Mouse (Mus musculus): ENCODE measurements around the gene Rspo1. TPM values are rescaled to one million over a fixed set of nuclear protein-coding genes. Genes with fewer than 3 reads are reported as not detected.

The Rspo1 gene
- polyA plus RNA-seq, 1 experiment = not detected

DNA sequence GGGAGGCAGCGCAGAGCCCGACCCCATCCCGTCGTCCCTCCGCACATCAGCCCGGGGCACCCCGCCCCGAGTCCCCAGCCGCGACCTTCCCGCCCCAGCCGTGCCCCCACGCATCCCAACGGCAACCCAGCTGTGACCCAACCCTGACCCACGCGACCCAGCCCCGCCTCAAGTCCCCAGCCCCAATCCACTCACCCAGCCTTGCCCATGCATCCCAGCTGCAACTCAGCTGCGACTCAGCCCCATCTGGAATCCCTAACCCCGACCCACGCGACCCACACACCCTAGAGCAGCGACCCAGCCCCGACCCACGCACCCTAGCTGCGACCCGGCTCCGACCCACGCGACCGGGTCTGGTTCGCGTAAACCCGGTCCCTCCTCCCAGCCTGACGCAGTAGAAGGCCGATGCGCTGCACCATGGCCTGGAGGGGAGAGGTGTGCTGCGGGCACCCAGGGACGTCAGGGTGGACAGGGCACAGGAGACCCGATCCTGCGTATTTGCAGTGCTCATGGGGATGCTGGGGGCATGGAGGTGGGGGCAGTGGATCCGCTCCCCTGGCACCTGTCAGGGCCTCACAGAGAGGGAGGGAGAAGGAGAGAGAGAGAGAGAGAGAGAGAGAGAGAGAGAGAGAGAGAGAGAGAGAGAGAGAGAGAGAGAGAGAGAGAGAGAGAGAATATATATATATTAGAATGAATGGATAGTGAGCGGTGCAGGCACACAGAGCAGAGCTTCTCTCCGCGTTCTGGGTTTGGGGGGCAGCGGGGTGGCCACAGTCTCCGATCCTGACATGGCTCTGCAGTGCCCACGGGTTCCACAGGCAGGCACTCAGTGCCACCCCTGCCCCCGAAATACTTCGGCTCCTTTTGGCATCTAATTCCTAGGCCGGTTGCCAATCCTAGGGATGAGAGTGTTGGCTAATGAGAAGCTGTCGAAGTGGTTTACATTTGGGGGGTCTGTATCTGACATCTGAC, 795 bp downstream of the Rspo1 start:
- 3% methylated on average over 51 of the region's 51 CpGs for WGBS
- H3K4me1 ChIP-seq (ENCODE audit: control insufficient read depth, insufficient read depth, low read length) = peaks cover 27% of the 10 kb centered on the region
- TF ChIP-seq POLR2A (IDR thresholded peaks at IDR 0.05; ENCODE audit: insufficient read depth, low read depth, low read length) (no peak), CTCF (IDR thresholded peaks at IDR 0.05; ENCODE audit: insufficient read depth, low read depth, low read length) (no peak)
- no peak overlapping the region for H3K27ac ChIP-seq (ENCODE audit: insufficient read depth, low read depth, low read length)
- peak overlapping the region; percentile 21 for H3K4me3 ChIP-seq (ENCODE audit: insufficient read depth, low read depth, low read length)

DNA sequence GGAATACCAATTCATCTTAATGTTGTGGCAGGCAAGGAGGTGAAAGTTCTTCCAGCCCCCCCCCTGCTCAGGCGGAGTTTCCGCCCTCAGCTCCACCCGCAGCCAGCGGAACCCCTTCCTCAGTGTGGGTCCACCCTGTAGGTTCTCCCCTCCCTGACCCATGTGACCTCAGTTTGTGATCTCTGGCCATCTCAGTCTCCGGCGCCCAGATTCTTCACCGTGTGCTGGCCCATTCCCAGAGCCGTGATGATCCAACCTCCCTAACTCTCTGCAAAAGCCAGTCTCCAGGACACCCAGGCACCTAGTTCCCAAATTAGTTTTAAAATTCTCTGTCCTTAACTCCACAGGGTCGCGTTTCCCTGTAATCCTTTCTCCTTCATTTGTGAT, 1.5 kb downstream of the Rspo1 start:
- TF ChIP-seq POLR2A (IDR thresholded peaks at IDR 0.05; ENCODE audit: insufficient read depth, low read depth, low read length) = no peak
- TF ChIP-seq CTCF (IDR thresholded peaks at IDR 0.05; ENCODE audit: insufficient read depth, low read depth, low read length) = no peak
- H3K27ac ChIP-seq (ENCODE audit: insufficient read depth, low read depth, low read length) = no peak overlapping the region
- H3K4me3 ChIP-seq (ENCODE audit: insufficient read depth, low read depth, low read length) = no peak overlapping the region
- H3K4me1 ChIP-seq (ENCODE audit: control insufficient read depth, insufficient read depth, low read length) = peaks cover 27% of the 10 kb centered on the region
- 25% methylated on average over 10 of the region's 10 CpGs for WGBS

DNA sequence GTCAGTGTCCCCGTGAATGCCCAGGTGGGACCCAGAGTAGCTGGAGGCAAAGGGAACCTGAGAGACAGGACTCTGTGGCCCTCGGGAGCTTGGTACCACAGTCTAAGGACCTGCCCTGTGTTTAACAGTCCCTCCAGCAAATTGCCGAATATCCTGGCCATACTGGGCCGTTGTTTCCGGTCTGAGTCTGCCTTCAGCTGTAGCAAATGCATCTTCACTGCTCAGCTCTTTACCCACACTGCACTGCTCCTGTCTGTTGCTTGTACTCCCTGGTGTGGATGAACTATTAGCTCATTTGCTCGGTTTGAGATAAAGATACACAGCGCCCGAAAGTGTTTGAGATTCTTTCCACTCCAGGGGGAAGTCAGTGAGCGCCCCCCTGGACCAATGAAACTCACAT, 2.2 kb downstream of the Rspo1 start:
- 29% methylated on average over 9 of the region's 9 CpGs for WGBS
- H3K4me1 ChIP-seq (ENCODE audit: control insufficient read depth, insufficient read depth, low read length) = peaks cover 27% of the 10 kb centered on the region
- H3K27ac ChIP-seq (ENCODE audit: insufficient read depth, low read depth, low read length) = no peak overlapping the region
- no peak overlapping the region for H3K4me3 ChIP-seq (ENCODE audit: insufficient read depth, low read depth, low read length)
- TF ChIP-seq POLR2A (IDR thresholded peaks at IDR 0.05; ENCODE audit: insufficient read depth, low read depth, low read length) (no peak), CTCF (IDR thresholded peaks at IDR 0.05; ENCODE audit: insufficient read depth, low read depth, low read length) (no peak)

DNA sequence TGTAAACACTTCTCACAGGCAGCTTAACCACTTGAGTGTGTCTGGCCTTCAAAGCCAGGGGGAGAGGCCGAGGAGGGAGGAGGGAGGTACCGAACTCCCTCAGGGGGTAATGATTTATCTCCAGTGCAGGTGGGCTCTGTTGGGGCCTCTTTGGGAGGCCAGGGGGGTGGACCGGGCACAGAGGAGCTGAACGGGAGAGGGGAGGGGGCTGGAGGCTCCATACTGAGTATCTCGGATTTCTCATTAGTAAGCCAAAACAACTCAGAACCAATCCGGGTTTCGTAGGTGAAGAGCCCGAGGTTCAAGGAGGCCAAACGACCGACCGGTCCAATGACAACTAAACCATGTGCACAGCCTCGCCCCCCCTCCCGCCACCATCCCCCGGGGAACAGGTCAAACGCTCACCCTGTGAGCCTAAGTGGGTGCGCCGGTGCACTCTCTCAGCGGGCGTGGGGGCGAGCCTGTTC, 3.6 kb downstream of the Rspo1 start:
- Histone ChIP-seq H3K4me3 (ENCODE audit: insufficient read depth, low read depth, low read length) (no peak overlapping the region), H3K27ac (ENCODE audit: insufficient read depth, low read depth, low read length) (no peak overlapping the region), H3K4me1 (ENCODE audit: control insufficient read depth, insufficient read depth, low read length) (peaks cover 27% of the 10 kb centered on the region)
- 17% methylated on average over 20 of the region's 20 CpGs for WGBS
- TF ChIP-seq CTCF (IDR thresholded peaks at IDR 0.05; ENCODE audit: insufficient read depth, low read depth, low read length) (no peak), POLR2A (IDR thresholded peaks at IDR 0.05; ENCODE audit: insufficient read depth, low read depth, low read length) (no peak)

DNA sequence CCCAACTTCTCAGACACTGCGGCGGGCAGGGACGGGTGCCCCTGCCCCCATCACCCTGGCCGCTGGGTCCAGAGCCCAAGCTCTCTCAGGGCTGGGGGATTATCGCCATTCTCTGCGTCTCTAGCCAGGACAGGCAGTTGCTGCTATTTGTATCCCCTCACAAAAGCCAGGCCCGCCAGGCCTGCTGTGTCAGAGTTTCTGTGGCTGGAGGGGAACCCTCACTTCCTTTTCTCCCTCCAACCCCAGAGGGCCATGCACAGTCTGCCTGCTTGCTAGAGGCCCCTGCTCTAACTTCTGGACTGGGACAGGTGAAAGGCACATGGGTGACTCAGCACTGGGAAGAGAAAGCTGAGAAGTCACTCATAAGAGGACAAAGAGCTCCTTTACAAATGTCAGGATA, 4.1 kb downstream of the Rspo1 start:
- no peak overlapping the region for H3K4me3 ChIP-seq (ENCODE audit: insufficient read depth, low read depth, low read length)
- H3K4me1 ChIP-seq (ENCODE audit: control insufficient read depth, insufficient read depth, low read length) = peaks cover 27% of the 10 kb centered on the region
- 22% methylated on average over 7 of the region's 7 CpGs for WGBS
- TF ChIP-seq POLR2A (IDR thresholded peaks at IDR 0.05; ENCODE audit: insufficient read depth, low read depth, low read length) (no peak), CTCF (IDR thresholded peaks at IDR 0.05; ENCODE audit: insufficient read depth, low read depth, low read length) (no peak)
- H3K27ac ChIP-seq (ENCODE audit: insufficient read depth, low read depth, low read length) = no peak overlapping the region

DNA sequence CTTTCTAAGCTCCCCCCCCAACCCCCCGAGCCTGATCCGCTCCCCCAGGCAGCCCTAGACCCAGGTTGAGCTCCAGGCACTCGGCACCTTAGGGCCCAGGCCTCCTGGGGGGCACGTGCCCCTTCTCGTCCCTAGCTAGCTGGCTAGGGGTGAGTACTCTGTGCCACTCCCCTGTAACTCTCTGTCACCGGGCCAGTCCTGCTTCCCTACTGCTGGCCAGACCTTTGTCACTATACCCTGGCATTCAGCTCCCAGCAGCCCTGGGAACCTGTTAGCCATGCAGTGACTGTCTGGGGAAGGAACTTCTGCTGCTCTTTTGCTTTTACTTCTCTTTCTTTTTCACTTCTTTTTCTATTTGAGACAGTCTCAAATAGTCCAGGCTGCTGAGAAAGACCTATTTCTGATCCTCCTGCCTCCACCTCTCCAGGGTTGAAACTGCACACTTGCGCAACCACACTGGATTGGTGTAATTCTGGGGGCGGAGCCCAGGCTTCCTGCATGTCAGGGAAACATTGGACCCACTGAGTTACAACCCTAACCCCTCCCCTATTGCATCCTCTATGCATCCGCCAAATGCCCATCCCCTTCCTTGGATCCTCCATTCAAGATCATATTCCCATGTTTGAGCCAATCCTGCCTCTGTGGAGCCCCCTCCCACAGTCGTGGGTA, 11.4 kb downstream of the Rspo1 start:
- Histone ChIP-seq H3K27ac (ENCODE audit: insufficient read depth, low read depth, low read length) (no peak overlapping the region), H3K4me1 (ENCODE audit: control insufficient read depth, insufficient read depth, low read length) (no peaks in the 10 kb centered on the region), H3K4me3 (ENCODE audit: insufficient read depth, low read depth, low read length) (no peak overlapping the region)
- TF ChIP-seq POLR2A (IDR thresholded peaks at IDR 0.05; ENCODE audit: insufficient read depth, low read depth, low read length) (no peak), CTCF (IDR thresholded peaks at IDR 0.05; ENCODE audit: insufficient read depth, low read depth, low read length) (no peak)
- WGBS = 78% methylated on average over 10 of the region's 10 CpGs

DNA sequence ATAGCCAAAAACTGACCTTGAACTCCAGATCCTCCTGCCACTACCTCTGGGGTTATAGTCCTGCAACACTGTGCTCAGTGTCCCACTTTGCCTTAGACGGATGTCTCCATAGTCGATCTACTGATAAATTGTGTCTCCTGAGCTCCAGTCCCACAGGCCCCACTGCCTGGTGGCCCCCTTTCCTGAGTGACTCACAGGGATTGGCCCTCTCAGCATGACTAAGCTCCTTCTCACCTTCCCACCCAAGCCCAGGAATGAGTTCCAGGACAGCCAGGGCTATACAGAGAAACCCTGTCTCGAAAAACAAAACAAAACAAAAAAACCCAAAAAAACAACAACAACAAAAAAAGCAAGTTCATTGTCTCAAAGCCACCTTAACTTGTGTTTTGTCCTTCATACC, 13.3 kb downstream of the Rspo1 start:
- no peak overlapping the region for H3K4me3 ChIP-seq (ENCODE audit: insufficient read depth, low read depth, low read length)
- 93% methylated on average over 3 of the region's 3 CpGs for WGBS

DNA sequence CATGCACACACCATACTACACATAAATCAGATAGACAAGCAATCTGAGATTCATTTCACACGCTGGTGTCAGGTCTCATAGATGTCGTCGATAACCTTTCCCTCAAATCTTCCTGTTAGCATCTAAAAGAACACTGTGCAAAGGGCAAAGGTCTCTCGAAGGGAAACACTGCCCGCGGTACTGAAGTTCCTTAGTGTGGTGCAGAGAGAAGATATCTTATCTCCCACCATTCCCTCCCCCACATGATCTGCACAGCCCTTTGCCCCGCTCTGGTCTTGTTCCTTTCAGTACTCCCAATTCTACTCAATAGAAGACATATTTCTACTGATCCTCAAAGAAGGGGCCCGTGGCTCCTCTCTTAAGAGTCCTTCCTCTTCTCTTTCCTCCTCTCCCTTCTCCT, 16.7 kb downstream of the Rspo1 start:
- H3K4me1 ChIP-seq (ENCODE audit: control insufficient read depth, insufficient read depth, low read length) = no peaks in the 10 kb centered on the region
- no peak overlapping the region for H3K4me3 ChIP-seq (ENCODE audit: insufficient read depth, low read depth, low read length)
- TF ChIP-seq CTCF (IDR thresholded peaks at IDR 0.05; ENCODE audit: insufficient read depth, low read depth, low read length) (no peak), POLR2A (IDR thresholded peaks at IDR 0.05; ENCODE audit: insufficient read depth, low read depth, low read length) (no peak)
- H3K27ac ChIP-seq (ENCODE audit: insufficient read depth, low read depth, low read length) = no peak overlapping the region
- WGBS = 88% methylated on average over 8 of the region's 8 CpGs

More for the DNA sequence above, 13.3 kb downstream of the Rspo1 start:
- TF ChIP-seq POLR2A (IDR thresholded peaks at IDR 0.05; ENCODE audit: insufficient read depth, low read depth, low read length) = no peak
- no peak for TF ChIP-seq CTCF (IDR thresholded peaks at IDR 0.05; ENCODE audit: insufficient read depth, low read depth, low read length)
- no peak overlapping the region for H3K27ac ChIP-seq (ENCODE audit: insufficient read depth, low read depth, low read length)
- H3K4me1 ChIP-seq (ENCODE audit: control insufficient read depth, insufficient read depth, low read length) = no peaks in the 10 kb centered on the region

DNA sequence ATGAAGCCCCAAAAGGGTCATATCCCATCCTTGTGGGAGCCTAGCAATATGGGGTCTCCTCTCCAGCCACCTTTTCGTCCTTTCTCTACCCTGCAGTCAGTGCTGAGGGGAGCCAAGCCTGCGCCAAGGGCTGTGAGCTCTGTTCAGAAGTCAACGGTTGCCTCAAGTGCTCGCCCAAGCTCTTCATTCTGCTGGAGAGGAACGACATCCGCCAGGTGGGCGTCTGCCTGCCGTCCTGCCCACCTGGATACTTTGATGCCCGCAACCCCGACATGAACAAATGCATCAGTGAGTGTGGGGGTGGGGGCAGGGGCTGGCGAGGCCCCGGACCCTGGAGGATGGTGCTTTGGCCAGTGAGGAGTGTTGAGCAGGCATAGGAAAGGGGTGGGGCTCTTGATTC, 18.7 kb downstream of the Rspo1 start:
- H3K4me1 ChIP-seq (ENCODE audit: control insufficient read depth, insufficient read depth, low read length) = no peaks in the 10 kb centered on the region
- no peak overlapping the region for H3K27ac ChIP-seq (ENCODE audit: insufficient read depth, low read depth, low read length)
- H3K4me3 ChIP-seq (ENCODE audit: insufficient read depth, low read depth, low read length) = no peak overlapping the region
- TF ChIP-seq POLR2A (IDR thresholded peaks at IDR 0.05; ENCODE audit: insufficient read depth, low read depth, low read length) = no peak
- no peak for TF ChIP-seq CTCF (IDR thresholded peaks at IDR 0.05; ENCODE audit: insufficient read depth, low read depth, low read length)
- 66% methylated on average over 12 of the region's 12 CpGs for WGBS
